Mouse (Mus musculus): ENCODE measurements at regions not wholly inside any gene's neighbourhood (a gene's known extent, or its start where the extent isn't known, plus 50 kb on each side); places are given as distances from the start of the nearest gene placed in this dataset.

DNA sequence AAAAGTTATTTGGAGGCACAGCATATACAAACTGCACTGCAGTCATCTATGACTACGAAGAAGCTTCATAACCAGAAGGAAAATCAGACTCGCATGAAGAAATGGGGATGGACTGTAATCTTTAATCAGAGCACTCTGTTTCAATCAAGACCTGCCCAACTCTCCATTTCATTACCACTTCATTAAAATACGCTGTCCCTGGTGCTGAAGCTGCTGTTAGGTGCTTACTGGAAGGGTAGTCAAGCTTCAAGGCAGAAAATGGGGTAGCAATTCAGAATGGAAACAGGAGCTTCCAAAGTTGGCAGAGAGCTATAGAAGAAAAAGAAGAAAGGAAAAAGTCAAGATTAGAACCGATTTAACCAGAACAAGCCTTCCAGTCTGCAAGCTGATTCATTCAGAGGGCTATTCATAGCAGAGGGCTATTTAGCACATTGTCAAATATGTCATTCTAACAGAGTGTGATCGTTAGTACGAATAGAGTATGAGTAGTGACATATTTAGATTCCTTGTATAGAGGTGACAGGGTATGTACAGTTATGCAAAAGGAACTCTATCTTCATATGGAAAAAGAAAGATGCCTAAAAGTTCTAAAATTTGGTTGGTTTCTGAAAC is 195.1 kb upstream of the Sptlc3 start:
- no peak for TF ChIP-seq POLR2A (IDR thresholded peaks at IDR 0.05; ENCODE audit: control insufficient read depth, low read depth, low read length)
- TF ChIP-seq CTCF (IDR thresholded peaks at IDR 0.05; ENCODE audit: control insufficient read depth, insufficient read depth, insufficient replicate concordance, low read depth, low read length): no peak

DNA sequence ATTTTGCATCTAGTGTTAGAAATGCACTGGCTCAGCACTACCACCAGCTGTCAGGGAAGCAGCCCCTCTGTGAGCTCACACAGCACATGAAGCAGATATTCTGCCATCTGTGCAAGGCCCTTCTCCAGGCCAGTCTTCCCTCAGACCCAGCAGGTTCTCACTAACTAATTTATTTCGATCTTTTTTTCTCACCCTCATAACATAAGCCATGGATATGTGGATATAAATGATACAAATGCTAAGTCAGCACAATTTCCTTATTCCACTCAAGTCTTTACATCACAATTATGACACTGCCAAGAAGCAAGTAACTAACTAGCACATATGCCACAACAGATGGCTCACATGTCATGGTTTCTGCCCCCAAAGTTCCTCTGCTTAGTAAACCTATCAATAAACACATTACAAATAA is 182.3 kb upstream of the Sptlc3 start:
- Histone ChIP-seq H3K27me3 (ENCODE audit: control insufficient read depth, insufficient read depth, low read length) (no peaks in the 10 kb centered on the region), H3K4me1 (ENCODE audit: control insufficient read depth, insufficient read depth, low read length) (no peaks in the 10 kb centered on the region; the same call in 1 of the 2 replicates), H3K4me3 (ENCODE audit: control insufficient read depth, low read depth, low read length) (no peak overlapping the region), H3K36me3 (ENCODE audit: control insufficient read depth, insufficient read depth, low read length) (no peaks in the 10 kb centered on the region), H3K27ac (ENCODE audit: control insufficient read depth, insufficient read depth, low read depth, low read length) (no peak overlapping the region)
- no peak for TF ChIP-seq POLR2A (IDR thresholded peaks at IDR 0.05; ENCODE audit: control insufficient read depth, low read depth, low read length)
- TF ChIP-seq CTCF (IDR thresholded peaks at IDR 0.05; ENCODE audit: control insufficient read depth, insufficient read depth, insufficient replicate concordance, low read depth, low read length): no peak

More for the DNA sequence above, 195.1 kb upstream of the Sptlc3 start:
- H3K36me3 ChIP-seq (ENCODE audit: control insufficient read depth, insufficient read depth, low read length): no peaks in the 10 kb centered on the region
- no peaks in the 10 kb centered on the region for H3K27me3 ChIP-seq (ENCODE audit: control insufficient read depth, insufficient read depth, low read length)
- no peaks in the 10 kb centered on the region for H3K4me1 ChIP-seq (ENCODE audit: control insufficient read depth, insufficient read depth, low read length)
- no peak overlapping the region for H3K27ac ChIP-seq (ENCODE audit: control insufficient read depth, insufficient read depth, low read depth, low read length)
- no peak overlapping the region for H3K4me3 ChIP-seq (ENCODE audit: control insufficient read depth, low read depth, low read length)

DNA sequence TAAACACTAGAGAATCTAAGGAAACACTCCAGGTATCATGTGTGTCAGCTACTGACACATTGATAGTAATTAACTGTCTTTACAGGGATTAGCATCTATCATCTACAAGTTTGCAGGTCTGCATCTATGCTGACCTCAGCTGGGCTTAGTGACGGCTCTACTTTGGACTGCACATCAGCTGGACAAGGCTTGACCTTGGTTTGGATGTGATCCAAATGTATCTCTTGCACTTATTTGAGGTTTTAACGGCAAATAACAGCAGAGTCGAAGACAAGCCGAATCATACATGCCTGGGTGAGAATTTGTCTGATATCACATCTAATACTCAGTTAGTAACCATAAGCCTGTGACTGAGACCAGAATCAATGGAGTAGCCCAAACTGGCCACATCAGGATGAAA is 181.7 kb upstream of the Sptlc3 start:
- no peak overlapping the region for H3K4me3 ChIP-seq (ENCODE audit: control insufficient read depth, low read depth, low read length)
- H3K27ac ChIP-seq (ENCODE audit: control insufficient read depth, insufficient read depth, low read depth, low read length): no peak overlapping the region
- H3K4me1 ChIP-seq (ENCODE audit: control insufficient read depth, insufficient read depth, low read length): no peaks in the 10 kb centered on the region; the same call in 1 of the 2 replicates
- H3K36me3 ChIP-seq (ENCODE audit: control insufficient read depth, insufficient read depth, low read length): no peaks in the 10 kb centered on the region
- H3K27me3 ChIP-seq (ENCODE audit: control insufficient read depth, insufficient read depth, low read length): no peaks in the 10 kb centered on the region
- TF ChIP-seq CTCF (IDR thresholded peaks at IDR 0.05; ENCODE audit: control insufficient read depth, insufficient read depth, insufficient replicate concordance, low read depth, low read length) (no peak), POLR2A (IDR thresholded peaks at IDR 0.05; ENCODE audit: control insufficient read depth, low read depth, low read length) (no peak)

DNA sequence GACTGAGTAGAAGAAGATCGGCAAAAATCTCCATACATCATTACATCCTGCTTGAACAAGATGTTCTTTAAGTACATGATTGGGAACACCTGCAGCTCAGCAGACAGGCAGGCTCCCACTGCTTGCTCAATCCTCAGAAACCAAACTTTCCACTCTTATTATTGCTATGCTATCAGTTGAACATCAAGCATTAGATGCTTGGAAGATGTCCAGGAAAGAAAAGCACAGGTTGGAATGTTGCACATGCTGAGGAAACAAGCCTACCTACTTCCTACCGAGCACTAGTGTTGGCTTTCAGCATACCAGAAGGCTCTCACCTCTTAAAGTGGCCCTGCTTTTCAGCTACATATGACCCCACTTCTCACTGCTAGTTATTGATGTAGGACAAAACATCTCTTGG is 171.2 kb upstream of the Sptlc3 start:
- no peak for TF ChIP-seq POLR2A (IDR thresholded peaks at IDR 0.05; ENCODE audit: control insufficient read depth, low read depth, low read length)
- TF ChIP-seq CTCF (IDR thresholded peaks at IDR 0.05; ENCODE audit: control insufficient read depth, insufficient read depth, insufficient replicate concordance, low read depth, low read length): no peak
- no peaks in the 10 kb centered on the region for H3K27me3 ChIP-seq (ENCODE audit: control insufficient read depth, insufficient read depth, low read length)

DNA sequence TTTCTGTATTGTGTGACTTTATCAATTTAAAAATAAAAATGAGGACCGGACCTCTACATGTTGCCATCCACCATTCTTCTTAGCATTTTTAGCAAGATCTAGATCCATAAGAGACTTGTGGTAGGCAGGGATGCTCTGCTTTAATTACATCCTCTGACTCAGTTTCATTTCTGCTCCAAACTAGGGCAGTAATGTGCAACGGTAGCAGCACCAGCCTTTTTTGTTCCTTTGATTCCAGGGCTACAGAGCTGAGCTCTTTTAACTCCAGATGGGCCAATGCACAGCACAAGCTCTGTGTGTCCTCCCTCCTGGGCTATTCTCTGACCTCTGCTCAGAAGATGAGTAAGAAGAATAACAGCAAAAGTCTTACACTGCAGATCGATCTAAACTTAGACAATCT is 168.2 kb upstream of the Sptlc3 start:
- Histone ChIP-seq H3K27ac (ENCODE audit: control insufficient read depth, insufficient read depth, low read depth, low read length) (no peak overlapping the region), H3K27me3 (ENCODE audit: control insufficient read depth, insufficient read depth, low read length) (no peaks in the 10 kb centered on the region), H3K4me1 (ENCODE audit: control insufficient read depth, insufficient read depth, low read length) (no peaks in the 10 kb centered on the region), H3K4me3 (ENCODE audit: control insufficient read depth, low read depth, low read length) (no peak overlapping the region), H3K36me3 (ENCODE audit: control insufficient read depth, insufficient read depth, low read length) (no peaks in the 10 kb centered on the region)
- TF ChIP-seq CTCF (IDR thresholded peaks at IDR 0.05; ENCODE audit: control insufficient read depth, insufficient read depth, insufficient replicate concordance, low read depth, low read length) (no peak), POLR2A (IDR thresholded peaks at IDR 0.05; ENCODE audit: control insufficient read depth, low read depth, low read length) (no peak)

More for the DNA sequence above, 171.2 kb upstream of the Sptlc3 start:
- Histone ChIP-seq H3K36me3 (ENCODE audit: control insufficient read depth, insufficient read depth, low read length) (no peaks in the 10 kb centered on the region), H3K4me3 (ENCODE audit: control insufficient read depth, low read depth, low read length) (no peak overlapping the region), H3K27ac (ENCODE audit: control insufficient read depth, insufficient read depth, low read depth, low read length) (no peak overlapping the region), H3K4me1 (ENCODE audit: control insufficient read depth, insufficient read depth, low read length) (no peaks in the 10 kb centered on the region)

DNA sequence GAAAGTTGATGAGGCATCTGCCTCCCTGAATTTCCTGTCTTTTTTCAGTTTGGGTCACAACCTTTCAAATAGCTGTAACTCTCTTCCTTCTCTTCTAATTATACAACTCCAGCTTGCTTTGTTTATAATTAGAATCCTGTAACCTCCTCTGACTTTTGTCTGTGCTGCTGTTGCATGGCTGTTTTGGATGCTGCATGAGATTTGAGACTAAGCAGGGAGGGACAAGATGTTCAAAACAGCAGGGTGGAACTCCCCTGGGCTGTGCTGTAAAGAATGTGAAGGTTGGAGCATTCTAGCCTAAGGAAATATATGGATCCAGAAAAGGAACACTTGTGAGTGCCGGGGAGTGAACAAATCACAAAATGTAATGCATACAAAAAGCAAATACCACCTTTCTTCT is 159.0 kb upstream of the Sptlc3 start:
- H3K4me3 ChIP-seq (ENCODE audit: control insufficient read depth, low read depth, low read length): no peak overlapping the region
- no peaks in the 10 kb centered on the region for H3K36me3 ChIP-seq (ENCODE audit: control insufficient read depth, insufficient read depth, low read length)
- no peaks in the 10 kb centered on the region for H3K27me3 ChIP-seq (ENCODE audit: control insufficient read depth, insufficient read depth, low read length)
- H3K4me1 ChIP-seq (ENCODE audit: control insufficient read depth, insufficient read depth, low read length): no peaks in the 10 kb centered on the region
- no peak for TF ChIP-seq CTCF (IDR thresholded peaks at IDR 0.05; ENCODE audit: control insufficient read depth, insufficient read depth, insufficient replicate concordance, low read depth, low read length)
- no peak for TF ChIP-seq POLR2A (IDR thresholded peaks at IDR 0.05; ENCODE audit: control insufficient read depth, low read depth, low read length)
- H3K27ac ChIP-seq (ENCODE audit: control insufficient read depth, insufficient read depth, low read depth, low read length): no peak overlapping the region

DNA sequence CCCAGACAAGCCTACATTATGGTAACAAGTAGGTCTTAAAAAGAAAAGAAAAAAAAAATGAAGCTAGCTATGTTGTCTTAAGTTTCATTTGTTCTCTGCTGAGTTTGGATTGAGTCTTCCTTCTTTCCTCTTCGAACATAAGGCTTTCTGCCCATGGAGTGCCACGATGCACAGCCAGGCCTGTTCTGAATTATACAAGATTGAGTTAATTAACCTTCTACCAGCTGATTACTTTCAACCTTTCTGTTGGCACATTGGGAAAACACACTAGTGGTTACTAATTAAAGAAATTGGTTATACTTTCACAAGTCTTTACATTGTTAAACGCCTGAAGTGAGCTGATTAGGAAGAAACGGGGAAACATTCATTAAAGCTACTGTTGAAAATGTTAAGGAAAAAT is 155.5 kb upstream of the Sptlc3 start:
- no peaks in the 10 kb centered on the region for H3K4me1 ChIP-seq (ENCODE audit: control insufficient read depth, insufficient read depth, low read length)
- H3K36me3 ChIP-seq (ENCODE audit: control insufficient read depth, insufficient read depth, low read length): no peaks in the 10 kb centered on the region
- no peak overlapping the region for H3K4me3 ChIP-seq (ENCODE audit: control insufficient read depth, low read depth, low read length)
- TF ChIP-seq CTCF (IDR thresholded peaks at IDR 0.05; ENCODE audit: control insufficient read depth, insufficient read depth, insufficient replicate concordance, low read depth, low read length): no peak
- no peak for TF ChIP-seq POLR2A (IDR thresholded peaks at IDR 0.05; ENCODE audit: control insufficient read depth, low read depth, low read length)
- H3K27ac ChIP-seq (ENCODE audit: control insufficient read depth, insufficient read depth, low read depth, low read length): no peak overlapping the region
- H3K27me3 ChIP-seq (ENCODE audit: control insufficient read depth, insufficient read depth, low read length): no peaks in the 10 kb centered on the region
